Mouse (Mus musculus) forebrain, embryonic 14.5 days (tissue): ENCODE measurements around the gene Sh2b1. TPM values are rescaled to one million over a fixed set of nuclear protein-coding genes. Genes with fewer than 3 reads are reported as not detected.

ENCODE experiments used
- ATAC-seq: fragments of 200-750 bp; cut with Nextera tagmentation; 2 replicates; pipeline ENCODE4 v1.8.0; 2017; ENCODE audit warnings: mild to moderate bottlenecking, moderate library complexity
- DNase-seq: peaks from one replicate; pipeline ENCODE4 v3.0.0-alpha.2; 2015; ENCODE audit warnings: low spot score
- H3K27ac ChIP-seq: fragments of 300-500 bp; sonication (generic); 2 replicates; pipeline ENCODE4 v1.5.1; 2014; ENCODE audit warnings: low read depth, mild to moderate bottlenecking, control low read depth, low read length, moderate library complexity
- H3K27me3 ChIP-seq: fragments of 300-500 bp; sonication (generic); replicated peaks from 2 replicates; pipeline ENCODE4 v1.6.1; 2014; ENCODE audit warnings: low read length, control low read depth, mixed read lengths; ENCODE audit not compliant: control insufficient read depth, insufficient read depth
- H3K36me3 ChIP-seq: fragments of 300-500 bp; sonication (generic); 2 replicates; pipeline ENCODE4 v1.6.1; 2014; ENCODE audit warnings: low read length, control low read depth; ENCODE audit not compliant: control insufficient read depth, insufficient read depth
- H3K4me1 ChIP-seq: fragments of 300-500 bp; sonication (generic); 2 replicates; pipeline ENCODE4 v1.6.1; 2014; ENCODE audit warnings: antibody characterized with exemption, low read length, control low read depth; ENCODE audit not compliant: control insufficient read depth, insufficient read depth
- H3K4me2 ChIP-seq: fragments of 300-500 bp; sonication (generic); 2 replicates; pipeline ENCODE4 v1.6.1; 2014; ENCODE audit warnings: mild to moderate bottlenecking, control low read depth, low read length
- H3K4me3 ChIP-seq: fragments of 300-500 bp; sonication (generic); 2 replicates; pipeline ENCODE4 v1.5.1; 2014; ENCODE audit warnings: low read depth, low read length, control low read depth
- H3K9ac ChIP-seq: fragments of 300-500 bp; sonication (generic); 2 replicates; pipeline ENCODE4 v1.6.1; 2014; ENCODE audit warnings: mild to moderate bottlenecking, low read length, control low read depth, moderate library complexity
- H3K9me3 ChIP-seq: fragments of 300-500 bp; sonication (generic); replicated peaks from 2 replicates; pipeline ENCODE4 v1.6.1; 2016; ENCODE audit warnings: low read length, control low read depth, mixed read lengths; ENCODE audit not compliant: control insufficient read depth
- WGBS: fragments of 180-500 bp; shearing (Covaris S2); extraction: QIAGEN DNeasy Blood & Tissue Kit; methylation state at CpG from one replicate; pipeline ENCODE4 v1.1.7; 2014; 5-methylcytosine and 5-hydroxymethylcytosine counted together
- polyA plus RNA-seq: library from polyadenylated mRNA; unstranded; fragments of >200 nt; fragmentation: Nextera tagmentation; extraction: Ambion mirVana; gene quantifications from 2 replicates; pipeline ENCODE4 v1.2.1, GENCODE M21; 2014

Sh2b1 gene
- polyA plus RNA-seq, 1 experiment from 2014 or later: 49.2 TPM

- H3K9ac ChIP-seq: no peak overlapping the region
- no peaks in the 10 kb centered on the region for H3K27me3 ChIP-seq
- H3K4me1 ChIP-seq: peaks cover 7% of the 10 kb centered on the region; the same call in 1 of the 2 replicates
- H3K36me3 ChIP-seq: peaks cover 59% of the 10 kb centered on the region
- WGBS: 93% methylated on average over 4 of the region's 4 CpGs
- ATAC-seq (no peak), DNase-seq (no peak)
- no peak overlapping the region for H3K4me2 ChIP-seq
- no peak overlapping the region for H3K4me3 ChIP-seq
- no peaks in the 10 kb centered on the region for H3K9me3 ChIP-seq
- no peak overlapping the region for H3K27ac ChIP-seq
These were observed 3.4 kb downstream of the Sh2b1 start for GRCm38 (mm10) chr7:126471853-126472252.

- no peaks in the 10 kb centered on the region for H3K27me3 ChIP-seq
- DNase-seq: no peak
- H3K4me2 ChIP-seq: no peak overlapping the region
- no peak overlapping the region for H3K9ac ChIP-seq
- H3K27ac ChIP-seq: no peak overlapping the region
- no peak overlapping the region for H3K4me3 ChIP-seq
- 90% methylated on average over 5 of the region's 5 CpGs for WGBS
- H3K36me3 ChIP-seq: peaks cover 64% of the 10 kb centered on the region
- H3K9me3 ChIP-seq: no peaks in the 10 kb centered on the region
- H3K4me1 ChIP-seq: peaks cover 7% of the 10 kb centered on the region; the same call in 1 of the 2 replicates
- ATAC-seq: no peak
These were observed 3.9 kb downstream of the Sh2b1 start for GRCm38 (mm10) chr7:126471361-126471760.

GRCm38 (mm10) chr7:126470077-126470476 lies 5.1 kb downstream of the Sh2b1 start:
- Histone ChIP-seq H3K4me1 (peaks cover 7% of the 10 kb centered on the region; the same call in 1 of the 2 replicates), H3K27ac (no peak overlapping the region), H3K4me3 (no peak overlapping the region), H3K9ac (no peak overlapping the region), H3K4me2 (no peak overlapping the region), H3K9me3 (no peaks in the 10 kb centered on the region), H3K27me3 (no peaks in the 10 kb centered on the region), H3K36me3 (peaks cover 66% of the 10 kb centered on the region)
- DNase-seq: no peak
- WGBS: 94% methylated on average over 6 of the region's 6 CpGs
- ATAC-seq: no peak

DNA sequence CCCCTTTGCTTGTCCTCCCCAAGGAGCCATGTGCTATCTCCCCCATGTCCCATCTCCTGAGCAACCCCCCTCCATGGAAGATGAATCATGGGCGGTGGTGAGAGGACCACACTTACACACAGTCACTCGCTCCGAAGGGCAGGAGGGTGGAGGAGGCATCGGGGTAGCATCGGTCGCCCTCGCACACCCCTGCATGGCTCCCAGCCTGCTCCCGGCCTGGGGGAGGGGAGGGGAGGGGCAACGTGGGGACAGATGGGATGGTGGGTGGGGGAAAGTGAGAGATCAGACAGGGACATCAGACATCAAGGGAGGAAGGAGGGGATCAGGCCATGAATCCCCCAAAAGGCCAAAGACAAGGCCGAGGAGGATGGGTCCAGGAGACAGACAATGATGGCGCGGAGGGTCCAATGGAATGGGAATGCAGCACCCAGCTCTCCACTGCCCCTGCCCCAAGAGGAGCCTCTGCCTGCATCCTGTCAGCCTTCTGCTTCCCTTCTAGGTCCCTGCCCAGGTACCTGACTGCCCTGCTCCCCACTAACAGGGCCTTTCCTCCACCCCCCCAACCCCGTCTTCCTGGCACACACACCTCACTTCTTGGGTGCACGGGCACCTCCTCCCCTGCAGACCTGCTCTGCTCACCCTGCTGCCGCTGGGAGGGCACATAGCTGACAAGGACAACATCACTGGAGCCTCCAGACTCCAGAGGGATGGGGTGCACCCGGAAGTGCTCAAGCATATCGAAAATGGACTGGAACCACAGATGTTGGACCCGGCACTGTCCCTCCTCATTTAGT lies 7.2 kb downstream of the Sh2b1 start:
- Histone ChIP-seq H3K4me3 (no peak overlapping the region), H3K9ac (no peak overlapping the region), H3K36me3 (peaks cover 66% of the 10 kb centered on the region), H3K27ac (no peak overlapping the region), H3K27me3 (no peaks in the 10 kb centered on the region), H3K4me2 (no peak overlapping the region), H3K4me1 (no peaks in the 10 kb centered on the region), H3K9me3 (no peaks in the 10 kb centered on the region)
- WGBS: 94% methylated on average over 18 of the region's 18 CpGs
- DNase-seq (no peak), ATAC-seq (no peak)

GRCm38 (mm10) chr7:126467271-126467670 lies 8.0 kb downstream of the Sh2b1 start:
- no peak overlapping the region for H3K27ac ChIP-seq
- DNase-seq: peak; percentile 27
- no peaks in the 10 kb centered on the region for H3K27me3 ChIP-seq
- no peaks in the 10 kb centered on the region for H3K4me1 ChIP-seq
- no peak for ATAC-seq
- 64% methylated on average over 5 of the region's 5 CpGs for WGBS
- H3K4me2 ChIP-seq: no peak overlapping the region
- H3K36me3 ChIP-seq: peaks cover 59% of the 10 kb centered on the region
- no peak overlapping the region for H3K9ac ChIP-seq
- no peaks in the 10 kb centered on the region for H3K9me3 ChIP-seq
- H3K4me3 ChIP-seq: no peak overlapping the region

DNA sequence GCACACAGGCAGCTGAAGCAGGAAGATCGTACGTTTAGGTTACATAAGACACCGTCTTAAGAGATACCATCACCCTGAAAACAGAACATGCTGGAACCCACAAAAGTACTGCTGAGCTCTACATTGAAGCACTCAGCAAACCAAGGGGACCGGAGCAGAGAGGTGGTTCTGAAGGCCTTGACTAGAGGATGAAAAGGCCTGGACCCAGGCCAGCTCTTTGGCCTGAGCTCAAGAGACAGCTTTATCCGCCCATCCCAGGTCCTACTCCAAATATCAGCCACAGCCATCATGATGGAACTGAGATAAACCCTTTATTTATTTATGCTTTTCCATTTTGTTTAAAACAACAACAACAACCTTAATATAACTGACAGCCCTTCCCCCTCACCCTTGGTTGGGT lies 8.5 kb downstream of the Sh2b1 start:
- Histone ChIP-seq H3K4me1 (no peaks in the 10 kb centered on the region), H3K27ac (no peak overlapping the region), H3K36me3 (peaks cover 54% of the 10 kb centered on the region), H3K27me3 (no peaks in the 10 kb centered on the region), H3K9ac (no peak overlapping the region), H3K4me2 (no peak overlapping the region), H3K9me3 (no peaks in the 10 kb centered on the region), H3K4me3 (no peak overlapping the region)
- DNase-seq: no peak
- 91% methylated on average over 5 of the region's 5 CpGs for WGBS
- no peak for ATAC-seq

- no peak for DNase-seq
- WGBS: 74% methylated on average over 9 of the region's 9 CpGs
- Histone ChIP-seq H3K9ac (no peak overlapping the region), H3K27me3 (no peaks in the 10 kb centered on the region), H3K9me3 (no peaks in the 10 kb centered on the region), H3K4me3 (no peak overlapping the region), H3K36me3 (peaks cover 48% of the 10 kb centered on the region), H3K27ac (no peak overlapping the region), H3K4me2 (no peak overlapping the region), H3K4me1 (no peaks in the 10 kb centered on the region)
- ATAC-seq: no peak
These were observed 9.1 kb downstream of the Sh2b1 start for GRCm38 (mm10) chr7:126466116-126466515.

DNA sequence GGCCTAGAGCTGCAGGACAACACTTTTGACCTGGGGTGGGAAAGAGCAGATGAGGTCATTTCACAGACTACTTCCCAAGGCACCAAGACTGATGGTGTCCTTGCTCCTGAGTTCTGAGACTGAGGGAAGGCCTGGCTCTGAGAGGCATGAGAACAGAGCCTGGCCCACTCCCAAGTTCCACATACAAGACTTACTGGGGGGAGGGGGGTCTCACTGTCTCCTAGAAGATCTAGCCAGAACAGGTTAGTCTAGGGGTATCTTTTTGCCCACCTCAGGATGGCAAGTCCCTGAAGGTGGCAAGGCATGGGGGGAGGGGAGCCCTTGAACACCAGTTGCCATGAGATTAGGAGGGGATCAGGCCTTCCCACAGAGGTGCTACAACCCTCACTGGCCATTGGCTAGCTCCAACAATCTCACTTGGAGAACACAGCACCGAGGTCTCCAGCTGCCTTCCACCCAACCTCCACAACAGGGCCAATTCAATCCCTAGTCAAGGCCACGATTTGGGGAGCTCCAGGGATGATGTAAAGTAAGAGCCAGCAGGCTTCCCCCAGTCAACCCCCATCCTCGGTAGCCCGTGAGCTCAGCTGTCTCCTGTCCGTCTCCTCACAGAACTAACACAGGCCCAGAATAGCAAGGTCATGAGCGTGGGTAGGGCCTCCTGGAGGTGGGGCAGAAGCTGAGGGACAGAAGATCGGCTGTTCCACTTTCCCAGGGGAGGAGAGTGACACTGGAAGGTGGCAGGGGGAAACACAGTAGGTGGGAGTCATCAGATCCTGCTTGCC lies 9.8 kb downstream of the Sh2b1 start:
- WGBS: 63% methylated on average over 7 of the region's 7 CpGs

GRCm38 (mm10) chr7:126464836-126465235 lies 10.4 kb downstream of the Sh2b1 start:
- WGBS: 49% methylated on average over 5 of the region's 5 CpGs
- no peak for ATAC-seq
- Histone ChIP-seq H3K27me3 (no peaks in the 10 kb centered on the region), H3K9me3 (no peaks in the 10 kb centered on the region), H3K4me1 (no peaks in the 10 kb centered on the region), H3K4me3 (no peak overlapping the region), H3K27ac (no peak overlapping the region), H3K4me2 (no peak overlapping the region), H3K36me3 (peaks cover 37% of the 10 kb centered on the region), H3K9ac (no peak overlapping the region)
- no peak for DNase-seq

More for the DNA sequence above, 9.8 kb downstream of the Sh2b1 start:
- H3K9me3 ChIP-seq: no peaks in the 10 kb centered on the region
- no peaks in the 10 kb centered on the region for H3K27me3 ChIP-seq
- no peak overlapping the region for H3K4me3 ChIP-seq
- no peak overlapping the region for H3K27ac ChIP-seq
- no peaks in the 10 kb centered on the region for H3K4me1 ChIP-seq
- H3K9ac ChIP-seq: no peak overlapping the region
- peaks cover 41% of the 10 kb centered on the region for H3K36me3 ChIP-seq
- ATAC-seq (no peak), DNase-seq (no peak)
- H3K4me2 ChIP-seq: no peak overlapping the region
